Mouse (Mus musculus) kidney, postnatal 0 days (tissue): Measurements from ENCODE around the gene Higd1b. TPM values are rescaled to one million over a fixed set of nuclear protein-coding genes. Genes with fewer than 3 reads are reported as not detected.

Experiments used
- ATAC-seq: fragments of 200-750 bp; cut with Nextera tagmentation; replicated peaks from 2 replicates; pipeline ENCODE4 v1.8.0; 2017; ENCODE audit warnings: low read depth, moderate number of reproducible peaks, moderate TSS enrichment, moderate library complexity; ENCODE audit not compliant: low FRiP score
- DNase-seq: peaks from one replicate; pipeline ENCODE4 v3.0.0-alpha.2; 2016; ENCODE audit warnings: low spot score
- H3K27ac ChIP-seq: fragments of 300-500 bp; sonication (generic); 2 replicates; pipeline ENCODE4 v1.5.1; 2014; ENCODE audit warnings: mild to moderate bottlenecking
- H3K27me3 ChIP-seq: fragments of 300-500 bp; sonication (generic); 2 replicates; pipeline ENCODE4 v1.6.1; 2014; ENCODE audit warnings: low read length, mixed read lengths; ENCODE audit not compliant: insufficient read depth
- H3K36me3 ChIP-seq: fragments of 300-500 bp; sonication (generic); 2 replicates; pipeline ENCODE4 v1.6.1; 2014; ENCODE audit warnings: low read length, mixed read lengths; ENCODE audit not compliant: insufficient read depth
- H3K4me1 ChIP-seq: fragments of 300-500 bp; sonication (generic); replicated peaks from 2 replicates; pipeline ENCODE4 v1.6.1; 2014; ENCODE audit warnings: antibody characterized with exemption, low read length, mixed read lengths; ENCODE audit not compliant: insufficient read depth
- H3K4me2 ChIP-seq: fragments of 300-500 bp; sonication (generic); 2 replicates; pipeline ENCODE4 v1.6.1; 2014; ENCODE audit warnings: mild to moderate bottlenecking, low read length, moderate library complexity, mixed read lengths
- H3K4me3 ChIP-seq: fragments of 300-500 bp; sonication (generic); replicated peaks from 2 replicates; pipeline ENCODE4 v1.5.1; 2014; ENCODE audit warnings: low read depth, low read length
- H3K9ac ChIP-seq: fragments of 300-500 bp; sonication (generic); 2 replicates; pipeline ENCODE4 v1.6.1; 2014; ENCODE audit warnings: low read depth, low read length
- H3K9me3 ChIP-seq: fragments of 300-500 bp; sonication (generic); replicated peaks from 2 replicates; pipeline ENCODE4 v1.6.1; 2016; ENCODE audit warnings: low read length, inconsistent platforms, mixed read lengths
- CTCF ChIP-seq: IDR thresholded peaks from 2 replicates; pipeline ENCODE4 v1.5.1; 2016; ENCODE audit warnings: antibody characterized with exemption, low read depth, mild to moderate bottlenecking, moderate library complexity
- WGBS: fragments of 180-500 bp; shearing (Covaris S2); extraction: QIAGEN DNeasy Blood & Tissue Kit; methylation state at CpG from one replicate; pipeline ENCODE4 v1.1.7; 2014; 5-methylcytosine and 5-hydroxymethylcytosine counted together
- polyA plus RNA-seq: library from polyadenylated mRNA; unstranded; fragments of >200 nt; fragmentation: Nextera tagmentation; extraction: Ambion mirVana; gene quantifications from 2 replicates; pipeline ENCODE4 v1.2.1, GENCODE M21; 2015

The Higd1b gene
- polyA plus RNA-seq, 1 experiment from 2014 or later, result 3.0 TPM

- WGBS, result 49% methylated on average over 4 of the region's 4 CpGs
- TF ChIP-seq CTCF, result no peak
Observed at GRCm38 (mm10) chr11:102810721-102811485, 24.7 kb upstream of the Higd1b start.

GRCm38 (mm10) chr11:102814881-102815280 is 20.8 kb upstream of the Higd1b start:
- no peak for DNase-seq
- H3K4me2 ChIP-seq, result no peak overlapping the region
- no peak overlapping the region for H3K9ac ChIP-seq
- H3K4me3 ChIP-seq, result no peak overlapping the region
- no peaks in the 10 kb centered on the region for H3K36me3 ChIP-seq
- no peak for ATAC-seq
- H3K4me1 ChIP-seq, result peaks cover 3% of the 10 kb centered on the region; the same call in 1 of the 2 replicates
- no peaks in the 10 kb centered on the region for H3K9me3 ChIP-seq
- H3K27ac ChIP-seq, result no peak overlapping the region
- peak; percentile 27; the same call in 1 of the 2 replicates for TF ChIP-seq CTCF
- H3K27me3 ChIP-seq, result no peaks in the 10 kb centered on the region

More at GRCm38 (mm10) chr11:102810721-102811485, 24.7 kb upstream of the Higd1b start:
- H3K36me3 ChIP-seq, result no peaks in the 10 kb centered on the region
- H3K27me3 ChIP-seq, result no peaks in the 10 kb centered on the region
- ATAC-seq, result no peak
- H3K9ac ChIP-seq, result no peak overlapping the region
- DNase-seq, result no peak
- no peak overlapping the region for H3K27ac ChIP-seq
- no peaks in the 10 kb centered on the region for H3K9me3 ChIP-seq
- 0 out of 2 replicates have a peak, but pooled peaks cover 3% of the 10 kb centered on the region for H3K4me1 ChIP-seq
- no peak overlapping the region for H3K4me3 ChIP-seq
- H3K4me2 ChIP-seq, result no peak overlapping the region

DNA sequence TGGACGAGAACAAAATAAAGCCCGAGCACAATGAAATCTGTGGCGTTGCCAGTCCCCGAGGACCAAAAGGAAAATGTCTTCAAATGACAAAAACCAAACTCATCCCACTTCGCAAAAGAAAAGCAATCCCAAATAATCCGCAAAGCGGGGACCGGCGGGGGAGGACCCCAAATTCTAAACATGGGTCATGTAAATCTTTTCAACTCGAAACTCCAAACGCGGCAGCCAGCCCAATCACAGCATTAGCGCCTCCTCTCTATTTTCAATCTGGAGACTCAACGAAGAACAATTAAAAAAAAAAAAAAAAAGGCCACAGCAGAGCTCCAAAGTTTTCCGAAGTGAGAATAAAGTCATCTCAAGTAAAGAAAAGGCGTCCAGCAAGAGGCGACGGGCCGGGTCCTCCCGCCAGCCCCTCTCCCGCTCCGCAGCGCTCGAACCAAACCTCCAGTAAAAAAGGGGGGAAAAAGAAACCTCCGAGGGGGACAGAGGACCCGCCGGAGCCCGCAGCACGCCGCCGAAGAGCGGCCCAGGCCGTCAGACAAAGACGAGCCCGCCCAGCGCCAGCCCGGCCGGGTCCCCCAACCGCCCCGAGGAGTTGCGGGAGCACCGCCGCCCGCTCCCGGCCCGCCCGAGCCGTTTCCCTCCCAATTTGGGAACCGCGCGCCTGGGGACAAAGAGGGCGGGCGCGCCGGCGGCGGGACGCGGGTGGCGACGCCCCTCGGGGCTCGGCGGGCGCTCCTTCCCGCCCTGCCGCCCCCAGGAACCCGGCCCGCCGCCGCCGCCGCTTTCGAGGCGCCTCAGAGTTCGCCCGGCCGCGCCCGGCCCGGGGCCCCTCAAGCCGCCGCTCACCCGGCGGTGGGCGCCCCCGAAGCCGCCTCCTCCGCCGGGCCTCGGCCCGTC is 17.3 kb upstream of the Higd1b start:
- Histone ChIP-seq H3K27me3 (no peaks in the 10 kb centered on the region), H3K9ac (peak overlapping the region; percentile 93), H3K9me3 (no peaks in the 10 kb centered on the region), H3K4me3 (peak overlapping the region; percentile 90), H3K27ac (peak overlapping the region; percentile 97), H3K4me2 (peak overlapping the region; percentile 84), H3K4me1 (no peaks in the 10 kb centered on the region; the same call in 1 of the 2 replicates), H3K36me3 (no peaks in the 10 kb centered on the region)
- ATAC-seq, result peak; percentile 48
- DNase-seq, result peak; percentile 59
- WGBS, result 1% methylated on average over 68 of the region's 92 CpGs
- TF ChIP-seq CTCF, result no peak

DNA sequence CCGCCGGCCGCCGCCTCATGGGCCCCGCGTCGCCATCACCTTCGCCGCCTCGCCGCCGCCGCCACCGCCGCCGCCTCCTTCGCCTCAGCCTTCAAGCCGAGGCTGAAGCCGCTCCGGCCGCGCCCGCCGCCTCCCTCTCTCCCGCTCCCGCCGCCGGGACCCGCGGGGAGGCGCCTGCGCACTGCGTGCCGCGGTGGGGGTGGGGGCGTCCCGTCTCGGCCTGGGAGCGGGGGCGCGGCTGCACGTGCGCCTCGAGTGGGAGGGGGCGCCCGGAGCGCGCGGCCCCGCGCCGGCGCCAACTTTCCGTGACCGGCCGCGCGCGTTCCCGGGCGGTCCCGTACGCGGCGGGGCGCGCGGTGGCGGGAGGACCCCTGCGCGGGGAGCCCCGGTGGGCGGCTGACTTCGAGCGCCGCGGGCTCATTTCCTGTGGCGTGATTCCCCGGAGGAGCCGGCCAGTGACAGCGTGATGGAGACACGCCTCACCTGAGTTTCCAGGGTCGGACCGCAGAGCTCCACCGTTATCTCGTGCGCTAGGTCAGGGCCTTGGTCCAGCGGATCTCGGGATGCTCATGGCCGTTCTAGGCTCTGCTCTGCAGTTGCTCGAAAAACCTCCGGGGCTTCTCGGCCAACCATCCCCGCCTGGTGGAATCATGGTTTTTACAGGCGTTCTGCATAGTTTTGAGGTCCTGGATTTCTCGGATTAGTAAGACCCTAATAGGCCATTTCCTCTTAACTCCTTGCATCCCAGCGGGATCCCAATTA is 16.4 kb upstream of the Higd1b start, which contains the start of gene Gjc1:
Gene Gjc1 (minus strand): TSS at position 680 of the 762 bp plus-strand sequence.
- Histone ChIP-seq H3K4me2 (peak within 1 kb of the TSS; percentile 84), H3K4me1 (no peaks in the 10 kb centered on the region; the same call in 1 of the 2 replicates), H3K36me3 (no peaks in the 10 kb centered on the region), H3K9ac (peak within 1 kb of the TSS; percentile 93), H3K27me3 (no peaks in the 10 kb centered on the region), H3K9me3 (no peaks in the 10 kb centered on the region), H3K27ac (peak within 1 kb of the TSS; percentile 97), H3K4me3 (peak within 1 kb of the TSS; percentile 90)
- ATAC-seq (peak; percentile 80), DNase-seq (peak; percentile 90)
- under 1% methylated on average over 78 of the region's 97 CpGs for WGBS
- peak; percentile 43; the same call in 1 of the 2 replicates for TF ChIP-seq CTCF

DNA sequence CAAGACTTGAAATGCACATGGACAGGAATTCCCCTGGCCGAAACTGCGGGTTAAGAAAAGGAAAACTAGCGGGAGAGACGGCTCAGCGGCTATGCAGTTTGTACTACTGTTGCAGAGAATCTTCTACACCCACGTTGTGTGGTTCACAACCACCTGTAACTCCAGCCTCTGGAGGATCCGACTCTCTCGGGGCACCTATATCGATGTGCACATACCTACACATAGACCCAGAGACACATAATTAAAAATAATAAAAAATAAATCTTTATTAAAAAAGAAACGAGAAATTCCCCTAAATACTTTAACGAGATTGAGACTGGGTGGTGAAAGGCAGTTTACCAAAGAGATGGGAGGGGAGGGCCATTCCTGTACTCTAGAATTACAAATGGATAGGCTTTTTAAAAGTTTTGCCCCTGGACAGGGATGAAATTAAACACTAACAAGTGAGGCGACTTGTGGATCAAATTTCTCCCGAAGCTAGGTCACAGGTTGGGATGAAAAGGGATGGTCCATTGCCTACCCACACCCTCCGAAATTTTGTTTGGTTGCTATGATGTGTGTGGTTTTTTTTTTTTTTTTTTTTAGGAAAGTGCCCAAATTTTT is 15.8 kb upstream of the Higd1b start:
- H3K4me3 ChIP-seq, result peak overlapping the region; percentile 90
- DNase-seq, result no peak
- no peaks in the 10 kb centered on the region for H3K9me3 ChIP-seq
- no peak for TF ChIP-seq CTCF
- H3K27ac ChIP-seq, result peak overlapping the region; percentile 97; the same call in 1 of the 2 replicates
- H3K36me3 ChIP-seq, result no peaks in the 10 kb centered on the region
- no peaks in the 10 kb centered on the region; the same call in 1 of the 2 replicates for H3K4me1 ChIP-seq
- no peaks in the 10 kb centered on the region for H3K27me3 ChIP-seq
- ATAC-seq, result peak; percentile 31; the same call in 1 of the 2 replicates
- H3K4me2 ChIP-seq, result peak overlapping the region; percentile 84
- no peak overlapping the region; the same call in 1 of the 2 replicates for H3K9ac ChIP-seq
- 7% methylated on average over 14 of the region's 14 CpGs for WGBS
